Mouse (Mus musculus): ENCODE measurements around the gene Phf12. TPM values are rescaled to one million over a fixed set of nuclear protein-coding genes. Genes with fewer than 3 reads are reported as not detected.

The Phf12 gene
- polyA plus RNA-seq (2017; shearing (Covaris generic)), result 10 to 100 TPM; 42.1 to 43.8 TPM

GRCm38 (mm10) chr11:77982441-77982905 lies at the start of gene Phf12:
TSS of gene Phf12 (plus strand) at chr11:77982754.

GRCm38 (mm10) chr11:78031947-78032808 lies 49.6 kb downstream of the Phf12 start, which contains the start of gene Dhrs13:
TSS of gene Dhrs13 (plus strand) at chr11:78032280.

GRCm38 (mm10) chr11:78037831-78038752 lies 55.5 kb downstream of the Phf12 start, which contains the start of gene Flot2:
TSS of gene Flot2 (plus strand) at chr11:78037931.

Other genes with a start within 250 kb of the Phf12 start
- gene Myo18a, start 219.5 kb upstream of the Phf12 start, polyA plus RNA-seq (2017; shearing (Covaris generic)), result 10 to 100 TPM; 15.8 to 56.3 TPM
- under 1 TPM; 0.34 to 0.35 TPM for gene Gm10277, start 195.0 kb upstream of the Phf12 start, polyA plus RNA-seq (2017; shearing (Covaris generic))
- under 1 TPM; 0.50 to 0.89 TPM for gene Pipox, start 88.7 kb upstream of the Phf12 start, polyA plus RNA-seq (2017; shearing (Covaris generic))
- under 1 TPM in 1 of 2 experiments, not detected in 1; 0.33 TPM for gene Sez6, start 52.0 kb upstream of the Phf12 start, polyA plus RNA-seq (2017; shearing (Covaris generic))
- gene Dhrs13, start 49.5 kb downstream of the Phf12 start, polyA plus RNA-seq (2017; shearing (Covaris generic)), result 1 to 10 TPM; 5.0 to 5.3 TPM
- 10 to 100 TPM; 41.5 to 48.8 TPM for gene Flot2, start 55.2 kb downstream of the Phf12 start, polyA plus RNA-seq (2017; shearing (Covaris generic))
- gene Eral1, start 97.6 kb downstream of the Phf12 start, polyA plus RNA-seq (2017; shearing (Covaris generic)), result 10 to 100 TPM; 23.1 to 27.6 TPM
- 10 to 100 TPM; 15.3 to 18.3 TPM for gene Fam222b, start 111.9 kb downstream of the Phf12 start, polyA plus RNA-seq (2017; shearing (Covaris generic))
- 10 to 100 TPM; 33.0 to 39.8 TPM for gene Traf4, start 182.8 kb downstream of the Phf12 start, polyA plus RNA-seq (2017; shearing (Covaris generic))
- gene Nek8, start 193.9 kb downstream of the Phf12 start, polyA plus RNA-seq (2017; shearing (Covaris generic)), result 10 to 100 TPM in 1 of 2 experiments, 1 to 10 TPM in 1; 9.3 to 10.9 TPM
- 1 to 10 TPM; 4.7 to 5.4 TPM for gene Tlcd1, start 194.0 kb downstream of the Phf12 start, polyA plus RNA-seq (2017; shearing (Covaris generic))
- 1,000 to 10,000 TPM; 1,180 to 2,194 TPM for gene Rpl23a, start 200.8 kb downstream of the Phf12 start, polyA plus RNA-seq (2017; shearing (Covaris generic))
- gene Rab34, start 205.7 kb downstream of the Phf12 start, polyA plus RNA-seq (2017; shearing (Covaris generic)), result under 1 TPM; 0.91 to 0.97 TPM
- under 1 TPM; 0.29 to 0.55 TPM for gene Proca1, start 210.6 kb downstream of the Phf12 start, polyA plus RNA-seq (2017; shearing (Covaris generic))

Measured in activated CD4-positive, CD25-positive, alpha-beta regulatory T cell (primary cell).